Comparison of ENCODE assay signal across 10 mouse cellular contexts in genomic region chr13:100724051-100724754, GRCm38 (mm10). TPM values are rescaled to one million over a fixed set of nuclear protein-coding genes. Genes with fewer than 3 reads are reported as not detected.
A peak's percentile ranks its signal among the peaks of the same experiment; 100 is the strongest.
ATAC-seq and TF ChIP-seq lines count a peak whose summit lies in the region.
"Had no signal": no experiment of that assay in that cellular context is flagged by ENCODE, and none has a peak within 500 bp of the region (broad histone marks: within the 10 kb centered on the region; RNA-seq: fewer than 3 reads in every experiment).

No protein-coding gene starts in this region.

- TF ChIP-seq POLR2A in testis, adult 2 months (IDR thresholded peaks at IDR 0.05; ENCODE audit: control insufficient read depth, low read depth, low read length), result no peak

- no peaks in the 10 kb centered on the region for H3K9me3 ChIP-seq in hindbrain, embryonic 13.5 days
- H3K9me3 ChIP-seq in hindbrain, embryonic 12.5 days (replicated peaks), result no peaks in the 10 kb centered on the region
- no peaks in the 10 kb centered on the region for H3K9me3 ChIP-seq in midbrain, embryonic 12.5 days
- H3K9me3 ChIP-seq in midbrain, embryonic 13.5 days, result no peaks in the 10 kb centered on the region
- H3K9me3 ChIP-seq in forebrain, embryonic 16.5 days (ENCODE audit: control insufficient read depth, low read length), result no peaks in the 10 kb centered on the region
- H3K9me3 ChIP-seq: intestine, embryonic 15.5 days had no signal

- H3K4me2 ChIP-seq in hindbrain, embryonic 13.5 days, result no peak overlapping the region
- H3K4me2 ChIP-seq in hindbrain, embryonic 12.5 days (replicated peaks), result no peak overlapping the region
- no peak overlapping the region for H3K4me2 ChIP-seq in midbrain, embryonic 12.5 days (replicated peaks)
- H3K4me2 ChIP-seq in midbrain, embryonic 13.5 days (replicated peaks), result no peak overlapping the region
- H3K4me2 ChIP-seq in forebrain, embryonic 16.5 days (ENCODE audit: low read length), result no peak overlapping the region
- H3K4me2 ChIP-seq: intestine, embryonic 15.5 days had no signal

- WGBS in hindbrain, embryonic 13.5 days, result 72% methylated on average over 7 of the region's 7 CpGs
- WGBS in hindbrain, embryonic 12.5 days, result 88% methylated on average over 7 of the region's 7 CpGs
- 90% methylated on average over 7 of the region's 7 CpGs for WGBS in midbrain, embryonic 12.5 days
- WGBS in midbrain, embryonic 13.5 days, result 83% methylated on average over 7 of the region's 7 CpGs
- 54% methylated on average over 7 of the region's 7 CpGs for WGBS in forebrain, embryonic 16.5 days

- no peak overlapping the region for H3K4me3 ChIP-seq in hindbrain, embryonic 13.5 days
- no peak overlapping the region for H3K4me3 ChIP-seq in hindbrain, embryonic 12.5 days
- H3K4me3 ChIP-seq in midbrain, embryonic 12.5 days, result no peak overlapping the region
- H3K4me3 ChIP-seq in midbrain, embryonic 13.5 days (replicated peaks), result no peak overlapping the region
- H3K4me3 ChIP-seq in forebrain, embryonic 16.5 days (replicated peaks; ENCODE audit: low read length), result no peak overlapping the region
- no peak overlapping the region for H3K4me3 ChIP-seq in testis, adult 2 months (ENCODE audit: control insufficient read depth, low read depth, low read length)
- H3K4me3 ChIP-seq: heart, adult 2 months; intestine, embryonic 15.5 days; myocyte had no signal

- ATAC-seq in hindbrain, embryonic 13.5 days (ENCODE audit: low FRiP score), result peak; percentile 57; the same call in 1 of the 2 replicates
- ATAC-seq in hindbrain, embryonic 12.5 days (ENCODE audit: low FRiP score), result no peak
- no peak for ATAC-seq in midbrain, embryonic 12.5 days (ENCODE audit: low FRiP score, low read depth)
- ATAC-seq in midbrain, embryonic 13.5 days, result no peak
- ATAC-seq in forebrain, embryonic 16.5 days, result peak; percentile 58; the same call in 1 of the 2 replicates
- no peak for ATAC-seq in inflammation-experienced regulatory T-cells, adult 6 months
- ATAC-seq: intestine, embryonic 15.5 days had no signal

- peaks cover 28% of the 10 kb centered on the region for H3K4me1 ChIP-seq in hindbrain, embryonic 13.5 days (replicated peaks)
- peaks cover 5% of the 10 kb centered on the region for H3K4me1 ChIP-seq in hindbrain, embryonic 12.5 days
- 0 out of 2 replicates have a peak, but pooled peaks cover 3% of the 10 kb centered on the region for H3K4me1 ChIP-seq in midbrain, embryonic 12.5 days
- peaks cover 18% of the 10 kb centered on the region for H3K4me1 ChIP-seq in midbrain, embryonic 13.5 days (replicated peaks)
- H3K4me1 ChIP-seq in forebrain, embryonic 16.5 days (replicated peaks; ENCODE audit: control insufficient read depth, insufficient read depth, low read length), result peaks cover 15% of the 10 kb centered on the region
- no peaks in the 10 kb centered on the region for H3K4me1 ChIP-seq in testis, adult 2 months (ENCODE audit: control insufficient read depth, insufficient read depth, low read length)

- TF ChIP-seq CTCF in testis, adult 2 months (IDR thresholded peaks at IDR 0.05; ENCODE audit: control insufficient read depth, insufficient read depth, insufficient replicate concordance, low read depth, low read length), result no peak

- no peaks in the 10 kb centered on the region for H3K27me3 ChIP-seq in hindbrain, embryonic 13.5 days
- no peaks in the 10 kb centered on the region for H3K27me3 ChIP-seq in hindbrain, embryonic 12.5 days
- H3K27me3 ChIP-seq in midbrain, embryonic 12.5 days, result no peaks in the 10 kb centered on the region
- no peaks in the 10 kb centered on the region for H3K27me3 ChIP-seq in midbrain, embryonic 13.5 days
- no peaks in the 10 kb centered on the region for H3K27me3 ChIP-seq in forebrain, embryonic 16.5 days (replicated peaks; ENCODE audit: control insufficient read depth, insufficient read depth, low read length)
- H3K27me3 ChIP-seq in testis, adult 2 months (ENCODE audit: control insufficient read depth, insufficient read depth, low read length), result no peaks in the 10 kb centered on the region
- H3K27me3 ChIP-seq: intestine, embryonic 15.5 days had no signal

- peaks cover 42% of the 10 kb centered on the region for H3K36me3 ChIP-seq in hindbrain, embryonic 13.5 days
- H3K36me3 ChIP-seq in hindbrain, embryonic 12.5 days, result peaks cover 41% of the 10 kb centered on the region
- peaks cover 45% of the 10 kb centered on the region for H3K36me3 ChIP-seq in midbrain, embryonic 12.5 days
- peaks cover 47% of the 10 kb centered on the region for H3K36me3 ChIP-seq in midbrain, embryonic 13.5 days
- peaks cover 6% of the 10 kb centered on the region; the same call in 1 of the 2 replicates for H3K36me3 ChIP-seq in forebrain, embryonic 16.5 days (ENCODE audit: control insufficient read depth, insufficient read depth)
- no peaks in the 10 kb centered on the region; the same call in 1 of the 2 replicates for H3K36me3 ChIP-seq in testis, adult 2 months (ENCODE audit: control insufficient read depth, insufficient read depth, low read length)

- no peak overlapping the region for H3K9ac ChIP-seq in hindbrain, embryonic 13.5 days
- no peak overlapping the region for H3K9ac ChIP-seq in hindbrain, embryonic 12.5 days
- 0 out of 2 replicates have a peak overlapping the region, but pooled peaks have one; percentile 6 for H3K9ac ChIP-seq in midbrain, embryonic 12.5 days (replicated peaks)
- H3K9ac ChIP-seq in midbrain, embryonic 13.5 days (replicated peaks), result no peak overlapping the region
- H3K9ac ChIP-seq in forebrain, embryonic 16.5 days (replicated peaks; ENCODE audit: low read depth, low read length), result no peak overlapping the region
- H3K9ac ChIP-seq: intestine, embryonic 15.5 days had no signal

- no peak overlapping the region; the same call in 1 of the 2 replicates for H3K27ac ChIP-seq in hindbrain, embryonic 13.5 days
- H3K27ac ChIP-seq in hindbrain, embryonic 12.5 days, result no peak overlapping the region
- H3K27ac ChIP-seq in midbrain, embryonic 12.5 days (replicated peaks), result no peak overlapping the region
- H3K27ac ChIP-seq in midbrain, embryonic 13.5 days, result no peak overlapping the region
- H3K27ac ChIP-seq in forebrain, embryonic 16.5 days (ENCODE audit: low read length), result no peak overlapping the region
- H3K27ac ChIP-seq in testis, adult 2 months (ENCODE audit: control insufficient read depth, insufficient read depth, low read depth, low read length), result 0 out of 2 replicates have a peak overlapping the region, but pooled peaks have one; percentile 13
- H3K27ac ChIP-seq: heart, adult 2 months; intestine, embryonic 15.5 days had no signal

RNA-seq across cellular contexts. Expression of gene Cdk7, which starts 6.5 kb away (rescaled TPM):
- 50.7 and 53.1 TPM in 2 replicates for polyA plus RNA-seq in hindbrain, embryonic 13.5 days (2015; fragmentation: Nextera tagmentation; extraction: Ambion mirVana)
- polyA plus RNA-seq in hindbrain, embryonic 12.5 days (2016; fragmentation: Nextera tagmentation; extraction: Ambion mirVana), result 71.2 and 74.1 TPM in 2 replicates
- polyA plus RNA-seq in midbrain, embryonic 12.5 days (2016; fragmentation: Nextera tagmentation; extraction: Ambion mirVana), result 63.2 and 67.5 TPM in 2 replicates
- 54.1 and 58.0 TPM in 2 replicates for polyA plus RNA-seq in midbrain, embryonic 13.5 days (2015; fragmentation: Nextera tagmentation; extraction: Ambion mirVana)
- polyA plus RNA-seq in forebrain, embryonic 16.5 days (2015; fragmentation: Nextera tagmentation; extraction: Ambion mirVana), result 56.5 and 56.9 TPM in 2 replicates
- polyA plus RNA-seq in testis, adult 2 months (2012; rRNA removed), result 11.8 and 11.9 TPM in 2 replicates
- 10 to 100 TPM; 80.9 to 96.4 (median 82.6) TPM for polyA plus RNA-seq in inflammation-experienced regulatory T-cells, adult 6 months (2017; shearing (Covaris generic))

RNA-seq across cellular contexts. Expression of gene Mrps36, which starts 20.3 kb away (rescaled TPM):
- 139 and 151 TPM in 2 replicates for polyA plus RNA-seq in hindbrain, embryonic 13.5 days (2015; fragmentation: Nextera tagmentation; extraction: Ambion mirVana)
- 111 and 118 TPM in 2 replicates for polyA plus RNA-seq in hindbrain, embryonic 12.5 days (2016; fragmentation: Nextera tagmentation; extraction: Ambion mirVana)
- 125 and 135 TPM in 2 replicates for polyA plus RNA-seq in midbrain, embryonic 12.5 days (2016; fragmentation: Nextera tagmentation; extraction: Ambion mirVana)
- 122 and 137 TPM in 2 replicates for polyA plus RNA-seq in midbrain, embryonic 13.5 days (2015; fragmentation: Nextera tagmentation; extraction: Ambion mirVana)
- 112 and 119 TPM in 2 replicates for polyA plus RNA-seq in forebrain, embryonic 16.5 days (2015; fragmentation: Nextera tagmentation; extraction: Ambion mirVana)
- polyA plus RNA-seq in testis, adult 2 months (2012; rRNA removed), result 143 and 149 TPM in 2 replicates
- polyA plus RNA-seq in inflammation-experienced regulatory T-cells, adult 6 months (2017; shearing (Covaris generic)), result 100 to 1,000 TPM; 104 to 123 (median 106) TPM

RNA-seq across cellular contexts. Expression of gene Cenph, which starts 51.5 kb away (rescaled TPM):
- polyA plus RNA-seq in hindbrain, embryonic 13.5 days (2015; fragmentation: Nextera tagmentation; extraction: Ambion mirVana), result 10.2 and 11.5 TPM in 2 replicates
- polyA plus RNA-seq in hindbrain, embryonic 12.5 days (2016; fragmentation: Nextera tagmentation; extraction: Ambion mirVana), result 29.1 and 31.3 TPM in 2 replicates
- polyA plus RNA-seq in midbrain, embryonic 12.5 days (2016; fragmentation: Nextera tagmentation; extraction: Ambion mirVana), result 34.0 and 35.0 TPM in 2 replicates
- polyA plus RNA-seq in midbrain, embryonic 13.5 days (2015; fragmentation: Nextera tagmentation; extraction: Ambion mirVana), result 14.5 and 16.2 TPM in 2 replicates
- 13.4 and 14.7 TPM in 2 replicates for polyA plus RNA-seq in forebrain, embryonic 16.5 days (2015; fragmentation: Nextera tagmentation; extraction: Ambion mirVana)
- 3.2 and 3.9 TPM in 2 replicates for polyA plus RNA-seq in testis, adult 2 months (2012; rRNA removed)
- 10 to 100 TPM in 1 of 3 experiments, 1 to 10 TPM in 2; 3.2 to 16.6 (median 3.2) TPM for polyA plus RNA-seq in inflammation-experienced regulatory T-cells, adult 6 months (2017; shearing (Covaris generic))

RNA-seq across cellular contexts. Expression of gene Ccdc125, which starts 54.7 kb away (rescaled TPM):
- 1.9 TPM in 2 replicates for polyA plus RNA-seq in hindbrain, embryonic 13.5 days (2015; fragmentation: Nextera tagmentation; extraction: Ambion mirVana)
- polyA plus RNA-seq in hindbrain, embryonic 12.5 days (2016; fragmentation: Nextera tagmentation; extraction: Ambion mirVana), result 3.4 and 3.6 TPM in 2 replicates
- 2.5 and 3.1 TPM in 2 replicates for polyA plus RNA-seq in midbrain, embryonic 12.5 days (2016; fragmentation: Nextera tagmentation; extraction: Ambion mirVana)
- polyA plus RNA-seq in midbrain, embryonic 13.5 days (2015; fragmentation: Nextera tagmentation; extraction: Ambion mirVana), result 1.5 and 2.1 TPM in 2 replicates
- polyA plus RNA-seq in forebrain, embryonic 16.5 days (2015; fragmentation: Nextera tagmentation; extraction: Ambion mirVana), result 1.2 and 1.4 TPM in 2 replicates
- 0.12 and 0.20 TPM in 2 replicates for polyA plus RNA-seq in testis, adult 2 months (2012; rRNA removed)
- 10 to 100 TPM; 24.9 to 30.1 (median 25.8) TPM for polyA plus RNA-seq in inflammation-experienced regulatory T-cells, adult 6 months (2017; shearing (Covaris generic))

Comparison
In these comparisons a context has a peak if more than half of its experiments do, and no peak if none do; other contexts are left out.
1. ATAC-seq: peak in hindbrain, embryonic 13.5 days (single experiment) and forebrain, embryonic 16.5 days (single experiment); none in hindbrain, embryonic 12.5 days (single experiment), midbrain, embryonic 12.5 days (single experiment), midbrain, embryonic 13.5 days (single experiment) and inflammation-experienced regulatory T-cells, adult 6 months (single experiment).